Mouse (Mus musculus) spleen, adult 2 months (tissue): ENCODE results near the gene Fcrlb. TPM values are rescaled to one million over a fixed set of nuclear protein-coding genes. Genes with fewer than 3 reads are reported as not detected.
A peak's percentile ranks its signal among the peaks of the same experiment; 100 is the strongest.

ENCODE experiments used
- DNase-seq, 2 experiments: peaks; one replicate each; pipeline versions ENCODE4 v3.0.0 to v3.0.0-alpha.2; 2012 to 2021; ENCODE audit warnings: low spot score in 2 of 2, low read depth in 1 of 2
- H3K27ac ChIP-seq: fragments of 200-500 bp; 2 replicates; pipeline ENCODE4 v1.5.1; 2012; ENCODE audit warnings: low read length, inconsistent platforms; ENCODE audit not compliant: insufficient read depth
- H3K27me3 ChIP-seq: fragments of 200-500 bp; 2 replicates; pipeline ENCODE4 v1.6.1; 2012; ENCODE audit warnings: mild to moderate bottlenecking, moderate library complexity, low read length, inconsistent platforms; ENCODE audit not compliant: control insufficient read depth, insufficient read depth
- H3K36me3 ChIP-seq: fragments of 200-500 bp; 2 replicates; pipeline ENCODE4 v1.6.1; 2012; ENCODE audit warnings: mild to moderate bottlenecking, low read length, inconsistent platforms; ENCODE audit not compliant: control insufficient read depth, insufficient read depth
- H3K4me1 ChIP-seq: fragments of 200-500 bp; 2 replicates; pipeline ENCODE4 v1.6.1; 2011; ENCODE audit warnings: inconsistent platforms; ENCODE audit not compliant: control insufficient read depth, insufficient read depth, insufficient read length
- H3K4me3 ChIP-seq: fragments of 200-500 bp; 2 replicates; pipeline ENCODE4 v1.5.1; 2011; ENCODE audit warnings: mild to moderate bottlenecking, inconsistent platforms; ENCODE audit not compliant: insufficient read depth, insufficient read length; ENCODE audit errors: extremely low read depth
- CTCF ChIP-seq: fragments of 200-500 bp; IDR thresholded peaks from 2 replicates; pipeline ENCODE4 v1.5.1; 2011; ENCODE audit warnings: mild to moderate bottlenecking, inconsistent platforms; ENCODE audit not compliant: insufficient read depth, insufficient read length, insufficient replicate concordance; ENCODE audit errors: extremely low read depth
- POLR2A ChIP-seq: fragments of 200-500 bp; IDR thresholded peaks from 2 replicates; pipeline ENCODE4 v1.6.1; 2011; ENCODE audit warnings: low read depth, low read length, inconsistent platforms
- WGBS: fragments of 180-500 bp; shearing (Covaris S2); methylation state at CpG from one replicate; pipeline ENCODE4 v1.1.7; 2018; 5-methylcytosine and 5-hydroxymethylcytosine counted together
- polyA plus RNA-seq: library from polyadenylated mRNA; depleted of rRNA; stranded (reverse); fragments of >200 nt; gene quantifications from 2 replicates; pipeline ENCODE4 v1.2.3, GENCODE M21; 2012

The Fcrlb gene
- polyA plus RNA-seq, 1 experiment: 1.5 TPM

DNA sequence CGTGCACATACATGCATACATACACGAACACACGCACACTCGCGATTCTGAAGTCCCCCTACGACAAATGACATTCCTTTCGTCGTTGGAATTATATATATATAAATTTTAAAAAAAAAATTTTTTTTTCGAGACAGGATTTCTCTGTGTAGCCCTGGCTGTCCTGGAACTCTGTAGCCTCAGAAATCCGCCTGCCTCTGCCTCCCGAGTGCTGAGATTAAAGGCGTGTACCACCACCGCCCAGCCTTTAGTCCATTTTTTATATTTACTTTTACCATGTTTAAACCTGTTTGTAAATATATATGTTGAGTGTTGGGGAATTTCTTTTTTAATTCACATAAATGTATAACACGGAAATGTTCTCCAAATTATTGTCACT, 43.8 kb downstream of the Fcrlb start:
- H3K27ac ChIP-seq: no peak overlapping the region
- H3K4me3 ChIP-seq: peak overlapping the region; percentile 57; the same call in 1 of the 2 replicates
- no peaks in the 10 kb centered on the region for H3K27me3 ChIP-seq
- peaks cover 3% of the 10 kb centered on the region; the same call in 1 of the 2 replicates for H3K4me1 ChIP-seq
- no peak for DNase-seq
- H3K36me3 ChIP-seq: no peaks in the 10 kb centered on the region
- 15% methylated on average over 14 of the region's 14 CpGs for WGBS
- TF ChIP-seq CTCF: no peak
- no peak for TF ChIP-seq POLR2A

DNA sequence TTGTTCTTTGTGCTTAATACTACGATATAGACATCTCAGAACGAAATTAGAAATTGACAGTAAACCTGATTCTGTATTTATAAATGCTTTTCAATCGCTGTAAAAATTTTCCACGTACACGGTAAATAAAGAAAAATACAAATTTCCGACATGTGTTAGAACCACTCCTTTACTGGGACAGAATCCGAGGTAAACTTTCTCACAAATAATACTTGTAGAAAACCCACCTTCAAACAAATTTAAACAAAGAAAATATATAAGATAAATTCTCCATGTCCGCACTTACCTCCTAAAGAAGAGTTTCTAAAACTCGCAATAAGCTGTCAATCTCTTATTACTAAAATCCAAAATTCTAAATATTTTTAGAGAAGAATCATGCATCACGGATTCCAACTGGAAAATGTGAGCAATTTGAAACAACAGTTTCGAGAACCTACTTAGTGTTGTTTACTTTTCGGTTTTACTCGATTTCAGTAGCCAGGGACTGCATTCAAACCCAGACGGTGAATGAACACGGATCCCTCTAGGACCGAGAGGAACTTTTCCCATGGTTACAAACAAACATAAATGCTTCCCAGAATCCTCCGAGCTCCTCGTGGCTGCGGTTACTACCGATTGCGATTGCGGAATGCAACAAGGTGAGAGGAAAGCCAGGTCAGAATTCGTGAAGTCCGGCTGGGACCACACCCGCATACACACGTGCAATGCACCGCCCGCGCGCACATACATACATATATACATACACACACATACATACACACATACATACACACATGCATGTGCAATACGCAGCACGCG, 44.4 kb downstream of the Fcrlb start:
- H3K36me3 ChIP-seq: no peaks in the 10 kb centered on the region
- TF ChIP-seq POLR2A (no peak), CTCF (no peak)
- H3K27me3 ChIP-seq: no peaks in the 10 kb centered on the region
- H3K27ac ChIP-seq: no peak overlapping the region
- peak overlapping the region; percentile 88 for H3K4me3 ChIP-seq
- peak in 1 of 2 experiments; percentile 33 for DNase-seq
- peaks cover 3% of the 10 kb centered on the region; the same call in 1 of the 2 replicates for H3K4me1 ChIP-seq
- under 1% methylated on average over 33 of the region's 33 CpGs for WGBS

DNA sequence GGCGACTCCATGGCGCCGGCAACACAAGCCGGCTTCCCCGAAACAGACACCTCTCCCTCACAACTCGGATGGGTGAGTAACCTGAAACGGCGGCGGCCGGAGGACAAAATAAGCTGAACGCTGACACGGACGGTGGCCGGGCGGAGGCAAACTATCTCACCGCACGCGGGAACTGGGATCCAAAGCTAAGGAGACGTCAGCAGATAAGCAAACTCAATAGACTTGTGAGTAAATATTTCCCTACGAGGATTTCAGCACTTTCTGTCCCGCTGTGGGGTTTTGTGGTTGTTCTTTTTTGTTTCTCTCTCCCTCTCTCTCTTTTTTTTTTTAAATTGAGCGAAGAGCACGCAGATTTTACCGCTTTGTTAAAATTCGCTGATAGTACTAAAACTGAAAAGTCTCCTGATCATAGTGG, 45.0 kb downstream of the Fcrlb start, which contains the start of gene Atf6:
Gene Atf6 (minus strand): TSS at position 81 of the 415 bp plus-strand sequence.
- peak within 1 kb of the TSS; percentile 80 for H3K27ac ChIP-seq
- H3K36me3 ChIP-seq: no peaks in the 10 kb centered on the region
- TF ChIP-seq CTCF (no peak), POLR2A (peak; percentile 38)
- peak; percentile 78 to 88 for DNase-seq
- H3K4me1 ChIP-seq: peaks cover 5% of the 10 kb centered on the region; the same call in 1 of the 2 replicates
- H3K4me3 ChIP-seq: peak within 1 kb of the TSS; percentile 88
- H3K27me3 ChIP-seq: no peaks in the 10 kb centered on the region
- WGBS: under 1% methylated on average over 25 of the region's 25 CpGs

DNA sequence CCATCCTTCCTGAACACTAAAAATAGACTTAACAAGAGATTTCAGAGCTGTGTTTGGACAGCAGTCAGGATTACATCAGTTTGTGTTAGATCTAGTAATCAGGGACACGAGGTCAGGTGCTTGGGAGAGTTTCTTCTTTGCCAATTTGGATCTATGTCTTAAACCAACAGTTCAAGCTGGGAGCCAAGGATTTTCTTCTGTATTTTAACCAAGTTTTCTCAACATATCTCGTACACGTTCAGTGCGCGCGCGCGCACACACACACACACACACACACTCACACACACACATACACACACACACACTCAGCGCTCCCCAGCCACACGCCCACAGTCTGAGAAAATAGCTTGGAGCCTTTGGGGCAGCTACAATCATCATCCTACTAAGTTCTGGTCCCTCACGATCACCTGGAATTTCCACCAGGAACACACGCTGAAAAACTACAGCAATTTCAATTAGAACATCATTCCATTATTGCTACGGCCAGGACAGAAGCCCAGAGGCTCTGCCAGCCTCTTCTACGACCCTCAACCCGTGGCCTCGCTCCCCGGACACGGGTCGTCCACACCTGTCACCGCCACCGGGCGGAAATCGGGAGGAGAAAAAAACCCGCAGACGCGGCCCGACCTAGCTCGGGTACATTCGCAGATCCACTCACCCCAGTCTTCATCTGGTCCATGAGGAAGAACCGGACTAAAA, 45.6 kb downstream of the Fcrlb start:
- Histone ChIP-seq H3K36me3 (no peaks in the 10 kb centered on the region), H3K4me1 (peaks cover 9% of the 10 kb centered on the region; the same call in 1 of the 2 replicates), H3K4me3 (peak overlapping the region; percentile 88), H3K27ac (peak overlapping the region; percentile 80), H3K27me3 (no peaks in the 10 kb centered on the region)
- no peak for TF ChIP-seq POLR2A
- TF ChIP-seq CTCF: no peak
- DNase-seq: no peak
- WGBS: 1% methylated on average over 30 of the region's 30 CpGs

DNA sequence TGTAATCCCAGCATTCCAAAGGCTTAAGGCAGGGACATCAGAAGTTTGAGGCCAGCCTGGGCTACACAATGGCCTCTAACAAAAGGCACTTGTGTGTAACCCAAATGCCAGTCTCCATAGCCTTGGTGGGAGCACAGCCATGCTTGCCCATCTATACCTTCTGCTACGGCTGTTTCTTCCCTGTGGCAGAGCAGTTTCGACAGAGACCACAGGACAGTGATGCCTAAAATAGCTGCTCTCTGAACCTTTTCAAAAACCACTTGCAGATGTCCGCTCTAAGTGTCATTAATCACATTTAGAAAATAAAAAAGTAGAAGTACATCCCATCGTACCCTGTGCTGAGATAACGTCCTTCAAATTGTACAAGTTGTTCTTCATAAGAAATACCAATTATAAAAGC, 47.3 kb downstream of the Fcrlb start:
- H3K27me3 ChIP-seq: no peaks in the 10 kb centered on the region
- TF ChIP-seq POLR2A (no peak), CTCF (no peak)
- WGBS: 26% methylated on average over 5 of the region's 5 CpGs
- H3K4me3 ChIP-seq: no peak overlapping the region
- H3K27ac ChIP-seq: peak overlapping the region; percentile 19; the same call in 1 of the 2 replicates
- no peak for DNase-seq
- H3K4me1 ChIP-seq: peaks cover 16% of the 10 kb centered on the region
- H3K36me3 ChIP-seq: no peaks in the 10 kb centered on the region

DNA sequence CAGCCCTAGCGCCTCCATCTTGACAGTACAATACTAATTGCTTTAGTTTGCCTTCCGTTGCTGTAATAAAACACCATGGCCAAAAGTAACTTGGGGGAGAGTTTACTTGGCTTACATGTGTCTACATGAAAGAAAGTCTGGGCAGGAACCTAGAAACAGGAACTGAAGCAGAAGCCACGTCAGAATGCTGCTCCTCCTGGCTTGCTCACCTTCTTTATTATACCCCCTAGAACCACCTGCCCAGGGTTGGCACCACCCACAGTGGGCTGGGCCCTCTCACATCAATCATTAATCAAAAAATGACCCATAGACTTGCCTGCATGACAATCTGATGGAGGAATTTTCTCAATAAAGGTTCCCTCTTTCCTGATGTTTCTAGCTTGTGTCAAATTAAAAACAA, 48.0 kb downstream of the Fcrlb start:
- TF ChIP-seq CTCF: no peak
- TF ChIP-seq POLR2A: no peak
- Histone ChIP-seq H3K27me3 (no peaks in the 10 kb centered on the region), H3K4me3 (no peak overlapping the region), H3K27ac (no peak overlapping the region), H3K4me1 (peaks cover 16% of the 10 kb centered on the region), H3K36me3 (no peaks in the 10 kb centered on the region)
- no peak for DNase-seq
- WGBS: 61% methylated on average over 3 of the region's 3 CpGs

DNA sequence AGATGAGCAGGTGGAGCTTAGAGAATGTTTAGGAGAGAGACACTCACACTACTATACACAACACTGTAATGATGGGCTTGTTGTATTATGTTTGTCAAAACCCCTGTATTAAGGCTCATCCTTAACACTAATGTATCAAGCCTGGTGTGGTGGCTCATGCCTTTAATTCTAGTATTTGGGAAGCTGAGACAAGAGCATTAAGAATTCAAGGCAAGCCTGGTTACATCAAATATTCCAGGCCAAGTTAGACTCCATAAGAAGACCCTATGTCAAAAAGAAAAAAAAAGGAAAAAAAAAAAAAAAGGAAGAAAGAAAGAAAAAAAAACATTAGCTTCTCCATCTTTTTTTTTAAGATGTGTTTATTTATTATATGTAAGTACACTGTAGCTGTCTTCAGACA, 48.5 kb downstream of the Fcrlb start:
- Histone ChIP-seq H3K36me3 (no peaks in the 10 kb centered on the region), H3K27ac (no peak overlapping the region), H3K4me3 (no peak overlapping the region), H3K4me1 (peaks cover 16% of the 10 kb centered on the region), H3K27me3 (no peaks in the 10 kb centered on the region)
- no peak for TF ChIP-seq POLR2A
- no peak for TF ChIP-seq CTCF
- DNase-seq: no peak
